ENCODE assay signal across 9 mouse cellular contexts in genomic region chr2:117250001-117250510, GRCm38 (mm10). TPM values are rescaled to one million over a fixed set of nuclear protein-coding genes. Genes with fewer than 3 reads are reported as not detected.
DNase-seq lines count a peak whose midpoint lies in the region; ATAC-seq lines count a peak whose summit lies in the region.
"Had no signal": no experiment of that assay in that cellular context is flagged by ENCODE, and none has a peak within 500 bp of the region (broad histone marks: within the 10 kb centered on the region; RNA-seq: fewer than 3 reads in every experiment).

No protein-coding gene starts in this region.

- peaks cover 11% of the 10 kb centered on the region; the same call in 1 of the 2 replicates for H3K4me1 ChIP-seq in embryonic facial prominence, embryonic 12.5 days
- peaks cover 16% of the 10 kb centered on the region for H3K4me1 ChIP-seq in hindbrain, embryonic 14.5 days (replicated peaks; ENCODE audit: control insufficient read depth, insufficient read depth, low read length)

- ATAC-seq in CD4-positive, CD25-positive, alpha-beta regulatory T cell, adult 4 months = peak; percentile 16
- ATAC-seq in embryonic facial prominence, embryonic 12.5 days (ENCODE audit: insufficient number of reproducible peaks, insufficient read depth, low FRiP score, low TSS enrichment) = peak; percentile 48; the same call in 1 of the 2 replicates
- ATAC-seq in hindbrain, embryonic 14.5 days (ENCODE audit: low FRiP score) = peak; percentile 69
- peak; percentile 29 for ATAC-seq in megakaryocyte progenitor cell, adult 5-6 weeks (replicated peaks; ENCODE audit: poor library complexity)

- no peaks in the 10 kb centered on the region for H3K27me3 ChIP-seq in embryonic facial prominence, embryonic 12.5 days
- no peaks in the 10 kb centered on the region for H3K27me3 ChIP-seq in hindbrain, embryonic 14.5 days (ENCODE audit: control insufficient read depth, insufficient read depth, low read length)
- H3K27me3 ChIP-seq: Patski had no signal

- no peaks in the 10 kb centered on the region for H3K36me3 ChIP-seq in embryonic facial prominence, embryonic 12.5 days
- no peaks in the 10 kb centered on the region for H3K36me3 ChIP-seq in hindbrain, embryonic 14.5 days (replicated peaks; ENCODE audit: control insufficient read depth, insufficient read depth)

- peak overlapping the region; percentile 71 for H3K4me2 ChIP-seq in embryonic facial prominence, embryonic 12.5 days (replicated peaks)
- H3K4me2 ChIP-seq in hindbrain, embryonic 14.5 days (replicated peaks) = peak overlapping the region; percentile 70

- DNase-seq in heart, adult 8-10 months (ENCODE audit: low spot score) = peak; percentile 12
- no peak for DNase-seq in heart, postnatal 25 days (ENCODE audit: low spot score)
- DNase-seq in hindbrain, embryonic 14.5 days (ENCODE audit: low spot score) = peak; percentile 47
- no peak for DNase-seq in urinary bladder, adult 2 months (ENCODE audit: low spot score)
- no peak for DNase-seq in left cerebral cortex, postnatal 10 days (ENCODE audit: extremely low spot score in 1 of 2, low spot score in 2 of 2)

- H3K4me3 ChIP-seq in embryonic facial prominence, embryonic 12.5 days = peak overlapping the region; percentile 86
- peak overlapping the region; percentile 89 for H3K4me3 ChIP-seq in hindbrain, embryonic 14.5 days (replicated peaks; ENCODE audit: low read length)

- peak overlapping the region; percentile 84 for H3K27ac ChIP-seq in embryonic facial prominence, embryonic 12.5 days
- H3K27ac ChIP-seq in hindbrain, embryonic 14.5 days = peak overlapping the region; percentile 91

- under 1% methylated on average over 24 of the region's 24 CpGs for WGBS in embryonic facial prominence, embryonic 12.5 days
- WGBS in hindbrain, embryonic 14.5 days = 0% methylated on average over 24 of the region's 24 CpGs

- H3K9me3 ChIP-seq in embryonic facial prominence, embryonic 12.5 days = no peaks in the 10 kb centered on the region
- no peaks in the 10 kb centered on the region for H3K9me3 ChIP-seq in hindbrain, embryonic 14.5 days (ENCODE audit: control insufficient read depth, low read length)

- H3K9ac ChIP-seq in embryonic facial prominence, embryonic 12.5 days = peak overlapping the region; percentile 92
- H3K9ac ChIP-seq in hindbrain, embryonic 14.5 days = peak overlapping the region; percentile 92

- intact Hi-C loops in heart, postnatal 25 days (cut with DNase I) = no loop called here
- intact Hi-C loops in left cerebral cortex, postnatal 10 days (cut with DNase I) = no loop called here

RNA-seq across cellular contexts. Expression of gene Fam98b, which starts 0.5 kb away (rescaled TPM):
- 10 to 100 TPM; 22.3 to 24.3 (median 22.8) TPM for total RNA-seq in heart, adult 8-10 months (2022)
- total RNA-seq in heart, postnatal 25 days (2021) = 10 to 100 TPM; 22.4 to 22.8 TPM
- 10 to 100 TPM in 1 of 2 experiments, 1 to 10 TPM in 1; 8.8 to 10.6 TPM for polyA plus RNA-seq in CD4-positive, CD25-positive, alpha-beta regulatory T cell, adult 4 months (2017; shearing (Covaris generic))
- 16.7 and 18.0 TPM in 2 replicates for polyA plus RNA-seq in embryonic facial prominence, embryonic 12.5 days (2016; fragmentation: Nextera tagmentation; extraction: Ambion mirVana)
- polyA plus RNA-seq in hindbrain, embryonic 14.5 days (2014; fragmentation: Nextera tagmentation; extraction: Ambion mirVana) = 7.9 and 8.8 TPM in 2 replicates
- 40.8 and 43.5 TPM in 2 replicates for total RNA-seq in megakaryocyte progenitor cell, adult 5-6 weeks (2015)
- total RNA-seq in megakaryocyte progenitor cell, adult 5-6 weeks (2017) = 15.8 and 19.1 TPM in 2 replicates
- 13.8 and 18.9 TPM in 2 replicates for polyA plus RNA-seq in urinary bladder, adult 2 months (2012; rRNA removed)
- total RNA-seq in left cerebral cortex, postnatal 10 days (2021) = 10 to 100 TPM; 50.1 to 51.6 TPM

Comparison
In these comparisons a context has a peak if more than half of its experiments do, and no peak if none do; other contexts are left out.
1. DNase-seq: peak in heart, adult 8-10 months (single experiment) and hindbrain, embryonic 14.5 days (single experiment); none in heart, postnatal 25 days (single experiment), urinary bladder, adult 2 months (single experiment) and left cerebral cortex, postnatal 10 days (0 of 2).
2. ATAC-seq: peak in every context shown above with its lines; median percentile 69 in hindbrain, embryonic 14.5 days; 48 in embryonic facial prominence, embryonic 12.5 days; 29 in megakaryocyte progenitor cell, adult 5-6 weeks; 16 in CD4-positive, CD25-positive, alpha-beta regulatory T cell, adult 4 months.